Mouse (Mus musculus) C2C12 (cell line): Measurements from ENCODE around the gene Nell1.

Experiments used
- CEBPB ChIP-seq: IDR thresholded peaks from one replicate; pipeline ENCODE4 v1.6.1; 2011; ENCODE audit warnings: low read depth, mild to moderate bottlenecking, control low read depth, moderate library complexity
- CTCF ChIP-seq: IDR thresholded peaks from one replicate; pipeline ENCODE4 v1.5.1; 2011; ENCODE audit not compliant: control insufficient read depth, insufficient read depth, insufficient read length
- FOSL1 ChIP-seq: IDR thresholded peaks from one replicate; pipeline ENCODE4 v1.8.0; 2011; ENCODE audit warnings: mild to moderate bottlenecking, low read length; ENCODE audit not compliant: poor library complexity, insufficient read depth, severe bottlenecking
- MAX ChIP-seq: IDR thresholded peaks from one replicate; pipeline ENCODE4 v1.6.1; 2011; ENCODE audit warnings: mild to moderate bottlenecking, control low read depth
- MYOG ChIP-seq: IDR thresholded peaks from one replicate; pipeline ENCODE4 v1.6.1; 2011; ENCODE audit not compliant: control insufficient read depth, insufficient read length; ENCODE audit errors: extremely low read depth
- USF1 ChIP-seq: IDR thresholded peaks from one replicate; pipeline ENCODE4 v1.6.1; 2011; ENCODE audit warnings: low read depth, mild to moderate bottlenecking, control low read depth, moderate library complexity

- TF ChIP-seq CTCF (no peak), USF1 (no peak), MAX (no peak), CEBPB (no peak), FOSL1 (no peak), MYOG (no peak)
Observed at GRCm38 (mm10) chr7:50195080-50195611, 220.5 kb downstream of the Nell1 start.
